Mouse (Mus musculus) heart, adult 2 months (tissue): Measurements from ENCODE around the gene Pax9.

Experiments used
- CTCF ChIP-seq: fragments of 200-600 bp; IDR thresholded peaks from 2 replicates; pipeline ENCODE4 v1.8.1; 2022; ENCODE audit warnings: antibody characterized with exemption, mild to moderate bottlenecking, moderate library complexity
- EP300 ChIP-seq: fragments of 200-500 bp; IDR thresholded peaks from 2 replicates; pipeline ENCODE4 v1.6.1; 2011; ENCODE audit warnings: low read depth, low read length, control low read depth; ENCODE audit not compliant: insufficient read depth
- POLR2A ChIP-seq: fragments of 200-500 bp; IDR thresholded peaks from 2 replicates; pipeline ENCODE4 v1.6.1; 2011; ENCODE audit warnings: mild to moderate bottlenecking, low read depth, low read length, control low read depth; ENCODE audit not compliant: insufficient read depth

GRCm38 (mm10) chr12:56693411-56694098 is 2.0 kb downstream of the Pax9 start:
- TF ChIP-seq EP300: no peak
- TF ChIP-seq POLR2A: no peak
- TF ChIP-seq CTCF: no peak
